Mouse (Mus musculus) c-Kit-negative CD71-positive TER-119-positive erythroid progenitor cells, embryonic 14.5 days (primary cell): Measurements from ENCODE around the gene Rhobtb1.

Experiments
- DNase-seq: peaks from one replicate; pipeline ENCODE4 v3.0.0-alpha.2; 2013; ENCODE audit warnings: low read depth, low spot score

Gene Rhobtb1

DNA sequence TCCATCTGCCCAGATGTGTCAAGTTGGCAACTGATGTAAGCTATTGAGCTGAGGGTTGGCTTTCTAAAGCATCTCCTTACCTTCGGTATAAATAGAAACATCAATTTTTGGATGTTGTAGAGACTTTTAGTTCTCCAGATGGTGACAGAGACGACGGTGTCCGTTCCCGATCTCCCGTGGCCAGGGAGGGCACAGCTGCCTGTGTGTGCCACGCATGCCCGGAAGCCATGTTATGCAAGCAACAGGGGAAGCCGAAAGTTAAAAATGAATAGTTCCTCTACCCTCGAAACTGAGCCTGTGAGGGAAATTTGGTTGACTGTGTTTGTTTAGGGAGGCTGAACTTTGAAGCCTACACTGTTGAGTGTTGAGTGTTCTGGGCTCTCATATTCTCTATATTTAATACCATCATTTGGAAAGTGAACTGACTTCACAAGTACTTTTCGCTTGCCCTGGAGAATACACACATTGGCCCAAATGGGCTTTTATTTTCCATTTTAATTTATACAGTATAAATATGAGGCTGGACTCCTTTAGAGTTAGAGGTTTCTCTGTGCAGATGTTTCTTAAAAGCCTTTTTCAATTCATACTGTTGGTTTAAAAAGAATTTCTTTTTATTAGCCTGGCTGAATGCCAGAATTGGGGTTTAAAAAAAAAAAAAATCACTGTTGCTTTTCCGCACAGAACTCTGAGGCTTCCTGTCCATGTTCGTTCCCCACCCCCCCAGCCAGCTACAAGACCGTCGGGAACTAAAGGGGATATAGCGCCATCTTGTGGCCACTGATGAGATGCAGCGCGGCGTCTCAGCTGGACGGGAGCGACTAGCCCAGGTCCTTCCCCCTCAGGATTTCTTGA, 169.7 kb downstream of the Rhobtb1 start:
- peak; percentile 27 for DNase-seq

- DNase-seq, result no peak
These were observed 170.3 kb downstream of the Rhobtb1 start for GRCm38 (mm10) chr10:69321519-69322035.

DNA sequence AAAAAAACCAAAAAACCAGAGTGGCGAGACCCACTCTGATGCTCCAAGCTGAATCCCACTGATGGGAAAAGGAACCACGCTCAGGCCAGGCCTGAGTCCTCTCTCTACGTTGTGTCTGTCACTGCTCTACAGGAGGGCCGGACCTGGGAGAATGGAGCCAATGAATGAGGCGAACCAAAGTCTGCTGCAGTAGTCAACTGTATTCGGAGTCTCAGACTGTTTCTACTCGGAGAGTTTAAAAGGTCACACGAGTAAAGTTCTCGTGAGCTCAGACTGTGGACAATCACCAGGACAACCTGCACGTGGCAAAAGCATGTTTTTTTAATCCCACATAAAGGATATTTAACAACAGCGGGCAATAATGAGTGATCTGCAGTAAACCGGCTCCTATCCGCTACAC, 172.8 kb downstream of the Rhobtb1 start:
- no peak for DNase-seq

- DNase-seq, result no peak
These were observed 173.6 kb downstream of the Rhobtb1 start for GRCm38 (mm10) chr10:69324816-69325215.

DNA sequence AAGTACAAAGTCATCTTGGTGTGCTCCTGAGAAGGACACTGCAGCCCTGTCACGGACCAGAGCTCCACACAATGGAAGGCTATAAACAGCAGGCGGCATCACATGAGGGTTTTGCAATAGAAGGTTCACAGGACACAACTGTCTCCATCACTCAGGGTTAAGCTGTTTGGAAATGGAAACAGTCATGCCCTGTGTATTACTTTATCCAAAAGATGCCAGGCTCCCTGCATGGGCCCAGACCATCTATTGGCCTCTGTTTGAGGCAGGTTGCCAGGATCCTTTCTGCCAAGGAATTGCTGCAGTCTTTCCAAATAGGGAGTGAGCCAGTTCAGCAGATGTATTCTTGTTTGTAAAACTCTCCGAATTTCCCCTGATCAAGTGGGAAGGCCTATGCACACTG, 175.2 kb downstream of the Rhobtb1 start:
- no peak for DNase-seq

- DNase-seq, result no peak
These were observed 176.1 kb downstream of the Rhobtb1 start for GRCm38 (mm10) chr10:69327362-69327761.

GRCm38 (mm10) chr10:69328029-69328655, 176.9 kb downstream of the Rhobtb1 start:
- DNase-seq, result no peak

GRCm38 (mm10) chr10:69328656-69329046, 177.4 kb downstream of the Rhobtb1 start:
- DNase-seq, result no peak

DNA sequence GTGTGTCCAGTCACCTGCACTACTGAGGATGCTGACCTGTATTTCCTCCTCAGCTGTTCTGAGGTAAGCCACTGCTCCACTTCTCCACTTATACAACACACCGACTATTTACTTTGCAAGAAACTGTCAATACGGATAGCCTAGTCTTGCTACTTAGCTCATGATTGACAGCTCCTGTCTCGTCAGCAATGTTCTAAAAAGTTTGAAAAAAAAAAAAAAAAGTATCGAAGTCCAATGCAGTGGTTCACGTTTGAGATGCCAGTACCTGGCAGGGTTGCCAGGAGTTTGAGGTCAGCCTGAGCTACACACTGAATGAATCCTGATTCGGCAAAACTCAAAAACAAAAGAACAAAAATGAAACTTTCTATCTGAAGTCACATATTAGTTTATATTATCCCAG, 180.0 kb downstream of the Rhobtb1 start:
- no peak for DNase-seq

GRCm38 (mm10) chr10:69333212-69333611, 182.0 kb downstream of the Rhobtb1 start:
- DNase-seq, result no peak

DNA sequence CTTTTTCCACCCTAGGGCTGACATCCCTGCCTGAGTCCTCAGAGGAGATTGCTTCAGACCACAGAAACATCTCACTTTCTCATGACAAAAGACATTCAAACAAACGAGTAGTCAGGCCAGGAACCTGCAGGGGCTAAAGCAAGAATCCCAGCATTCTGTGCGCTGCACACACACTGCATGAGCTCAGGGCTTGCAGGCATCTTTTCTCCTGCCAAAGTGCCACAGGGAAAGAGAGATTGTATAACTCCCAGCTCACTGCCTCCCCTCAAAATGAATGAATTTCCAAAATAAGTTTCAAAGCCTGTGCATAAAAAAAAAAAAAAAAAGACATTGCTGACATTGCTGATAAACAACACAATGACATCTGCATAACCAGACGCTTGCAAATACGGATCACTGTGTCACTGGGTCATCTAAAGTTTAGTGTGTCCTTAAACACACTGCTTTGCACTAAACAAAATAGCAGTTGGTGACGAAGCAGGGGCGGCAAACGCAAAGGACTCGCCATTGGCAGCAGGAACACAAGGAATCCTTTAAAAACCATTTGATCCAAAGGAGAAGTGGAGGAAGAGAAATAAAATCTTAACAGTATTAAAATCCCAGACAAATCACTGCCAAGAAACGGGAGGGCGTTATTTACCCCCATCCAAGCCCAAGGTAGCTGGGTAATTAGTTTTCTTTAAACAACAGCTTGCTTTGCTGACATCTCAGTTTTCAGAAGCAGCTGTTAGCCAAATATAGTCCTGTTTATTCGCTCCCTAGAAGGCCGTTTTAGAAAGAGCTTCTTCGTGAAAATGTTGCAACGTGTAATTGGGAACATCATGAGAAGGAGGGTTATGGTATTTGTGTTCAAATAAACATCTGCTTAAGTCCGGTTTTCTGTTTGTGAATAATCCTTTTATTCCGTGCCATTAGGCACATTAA, 183.3 kb downstream of the Rhobtb1 start:
- no peak for DNase-seq

- no peak for DNase-seq
These were observed 183.9 kb downstream of the Rhobtb1 start for GRCm38 (mm10) chr10:69335195-69335536.

GRCm38 (mm10) chr10:69335611-69336010, 184.4 kb downstream of the Rhobtb1 start:
- DNase-seq, result no peak

- DNase-seq, result no peak
These were observed 185.0 kb downstream of the Rhobtb1 start for GRCm38 (mm10) chr10:69336219-69336618.

GRCm38 (mm10) chr10:69340001-69340400, 188.8 kb downstream of the Rhobtb1 start:
- DNase-seq, result no peak
